Mouse (Mus musculus): Measurements from ENCODE around the gene Smc4.
A peak's percentile ranks its signal among the peaks of the same experiment; 100 is the strongest.

The Smc4 gene

DNA sequence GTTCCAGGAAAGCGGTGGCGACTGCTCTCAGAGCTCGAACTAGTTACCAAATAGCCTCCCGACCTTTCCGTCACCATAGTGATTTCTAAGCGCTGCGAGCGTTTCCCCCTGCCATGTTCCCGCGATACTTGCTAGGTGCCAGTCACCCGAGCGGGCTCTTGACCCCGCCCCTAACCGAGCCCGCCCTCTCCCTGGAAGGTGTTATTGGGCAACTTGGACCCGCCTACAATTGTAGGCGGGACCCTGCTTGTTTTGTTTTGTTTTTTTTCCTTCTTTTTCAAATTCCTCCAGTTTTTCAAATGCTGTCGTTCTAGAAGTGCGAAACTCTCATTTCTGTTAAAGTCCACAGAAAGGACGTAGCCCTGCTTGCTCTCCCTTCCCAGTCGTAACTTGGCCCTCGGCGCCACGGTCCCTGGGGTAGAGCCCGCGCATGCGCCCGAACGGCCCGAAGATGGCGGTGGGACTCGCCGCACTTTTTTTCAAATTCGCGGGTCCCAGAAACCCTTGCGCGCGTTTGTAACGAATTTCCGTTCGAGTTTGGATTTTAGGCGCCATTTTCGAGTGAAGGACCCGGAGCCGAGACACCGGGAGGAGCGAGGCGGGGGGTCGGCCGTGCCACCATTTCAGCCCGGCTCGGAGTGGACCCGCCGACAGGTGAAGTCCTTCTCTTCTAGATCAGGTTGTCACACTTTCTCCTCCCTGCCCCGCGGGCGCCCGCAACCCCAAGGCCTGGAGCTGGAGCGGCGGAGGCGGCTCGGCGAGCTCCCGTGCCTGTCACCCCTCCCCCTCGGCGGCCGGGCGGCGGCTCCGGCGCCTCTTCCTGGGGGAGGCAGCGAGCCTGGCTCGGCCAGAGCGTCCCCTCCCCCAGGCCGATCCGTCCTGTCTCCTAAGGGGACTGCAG is at the start of gene Smc4, which contains the start of gene Ift80:
TSS of gene Smc4 (plus strand) at position 302 of the 901 bp plus-strand sequence.
TSS of gene Ift80 (minus strand) at position 134 of the 901 bp plus-strand sequence.
- peak; percentile 94 to 97 for DNase-seq

DNA sequence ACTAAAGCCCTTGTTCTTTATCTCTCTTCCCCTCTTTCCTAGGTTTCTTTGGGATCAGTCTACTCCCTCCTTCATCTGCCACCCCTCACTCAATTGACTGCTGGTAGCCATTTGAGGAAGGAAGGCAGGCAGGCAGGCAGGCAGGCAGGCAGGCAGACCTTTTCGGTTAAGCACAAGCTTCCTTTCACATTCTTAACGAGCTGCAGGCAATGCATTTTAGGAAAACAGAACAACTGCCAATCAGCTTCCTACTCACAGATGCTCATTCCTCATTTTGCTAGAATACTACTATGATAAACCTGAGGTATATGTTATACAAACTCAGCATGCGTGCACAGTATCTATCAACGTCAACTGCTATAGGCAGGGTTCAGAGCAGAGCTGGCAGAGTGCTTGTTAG is 48.1 kb upstream of the Smc4 start:
- DNase-seq, result no peak

DNA sequence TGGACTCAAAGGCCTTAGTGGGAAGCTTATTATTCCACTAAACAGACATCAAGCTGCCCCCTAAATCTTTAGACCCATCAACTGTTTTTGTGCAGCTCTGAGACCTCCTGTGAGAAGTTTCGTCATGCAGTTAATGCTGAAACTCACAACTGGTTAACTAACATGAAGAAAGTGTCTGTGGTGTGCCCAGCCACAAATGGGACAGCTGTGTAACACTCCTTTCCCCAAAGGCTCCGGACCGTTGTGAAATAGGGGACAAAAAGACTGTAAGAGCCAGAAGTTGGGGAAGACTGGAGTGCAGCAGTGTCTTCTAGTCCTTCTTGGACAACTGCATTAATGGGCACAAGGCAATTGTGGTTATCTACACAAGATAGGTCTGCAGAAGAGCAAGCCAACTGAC is 47.1 kb upstream of the Smc4 start:
- no peak for DNase-seq

DNA sequence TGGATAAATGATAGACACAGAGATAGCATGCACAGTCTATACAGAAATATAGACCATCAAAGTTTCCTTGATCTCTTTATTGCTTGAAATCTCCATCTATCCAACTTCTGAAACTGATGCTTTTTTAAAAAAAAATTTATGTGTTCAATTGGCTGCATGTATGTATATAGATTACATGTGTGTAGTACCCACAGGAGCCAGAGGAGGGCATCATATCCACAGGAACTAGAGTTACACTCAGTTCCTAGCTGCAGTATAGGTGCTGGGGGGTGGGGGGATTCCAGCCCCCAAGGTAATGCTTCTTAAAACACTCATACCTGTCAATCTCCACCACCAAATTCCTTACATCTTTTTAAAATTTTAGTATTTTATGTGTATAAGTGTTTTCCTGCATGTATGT is 39.9 kb upstream of the Smc4 start:
- peak; percentile 65 to 74 for DNase-seq

DNA sequence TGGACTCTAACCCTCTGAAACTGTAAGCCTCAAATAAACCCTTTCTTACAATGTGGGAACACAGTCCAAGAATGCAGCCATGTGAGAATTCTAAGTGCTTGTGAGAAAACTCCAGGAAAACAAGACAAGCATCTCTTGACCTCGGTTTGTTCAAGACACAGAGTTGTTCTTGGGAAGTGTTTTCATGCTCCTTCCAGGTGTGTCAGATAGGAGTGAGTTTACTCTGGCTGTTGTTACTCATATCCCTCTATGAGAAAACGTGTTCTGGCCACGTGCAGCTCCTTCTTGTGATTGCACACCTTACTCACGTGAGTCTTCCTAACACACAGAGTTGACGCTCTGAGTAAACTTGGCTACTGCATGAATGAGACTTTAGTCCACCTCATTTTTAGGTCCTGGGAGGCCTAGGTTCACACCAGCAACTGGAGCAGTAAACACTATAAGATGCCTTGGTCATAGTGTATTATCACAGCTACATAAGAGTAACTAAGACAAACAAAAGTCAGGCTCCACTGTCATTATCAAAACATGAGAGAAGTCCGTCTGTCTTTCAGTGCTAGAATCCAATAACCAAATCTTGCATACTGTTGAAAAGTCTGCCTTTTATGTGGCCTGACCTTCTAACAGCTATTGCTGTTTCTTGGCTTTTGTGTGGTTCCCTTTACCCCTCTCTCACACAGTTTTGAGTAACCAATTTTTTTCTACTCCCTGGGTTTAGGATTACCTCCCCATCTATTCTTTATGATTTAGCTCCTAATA is 37.8 kb upstream of the Smc4 start:
- no peak for DNase-seq

DNA sequence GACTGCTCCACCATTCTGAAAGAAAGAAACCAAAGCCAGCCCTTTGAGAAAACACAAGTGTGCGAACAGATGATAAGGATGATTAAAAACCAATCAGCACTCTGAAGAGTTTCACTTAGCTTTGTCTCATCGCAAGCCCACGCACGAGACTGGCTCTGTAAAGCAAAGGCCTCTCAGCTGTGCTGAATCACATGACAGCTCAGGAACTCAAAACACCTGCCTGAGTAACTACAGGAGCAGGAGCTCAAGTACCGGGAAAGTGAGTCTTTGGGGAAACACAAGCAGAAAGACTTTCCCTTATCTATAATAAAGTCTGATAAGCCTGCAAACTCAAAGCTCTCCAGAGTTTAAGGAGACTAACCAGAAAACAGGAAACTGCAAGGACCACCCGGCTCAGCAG is 37.1 kb upstream of the Smc4 start:
- peak; percentile 55 to 70 for DNase-seq

DNA sequence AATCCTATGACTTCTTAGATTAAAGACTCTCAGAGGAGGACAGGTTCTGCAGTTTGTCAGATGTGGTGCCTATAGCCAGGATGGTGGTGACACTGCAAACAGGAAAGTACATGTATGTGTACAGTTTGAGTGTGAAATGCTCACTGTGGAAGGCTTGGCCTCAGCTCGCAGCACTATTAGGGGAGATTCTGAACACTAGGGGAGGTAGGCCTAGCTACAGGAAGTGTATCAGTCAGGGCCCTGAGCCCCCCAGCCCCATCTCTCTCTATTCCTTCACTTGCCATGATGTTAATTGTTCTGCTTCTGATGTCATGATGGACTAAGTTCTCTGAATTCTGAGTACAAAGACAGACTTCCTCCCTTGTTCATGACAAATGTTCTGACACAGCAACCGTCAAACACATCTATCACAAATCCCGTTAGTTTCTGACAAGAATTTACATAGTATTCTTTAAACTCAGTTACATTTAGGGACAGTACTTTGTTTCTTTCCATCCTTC is 35.4 kb upstream of the Smc4 start:
- peak; percentile 41 to 45 for DNase-seq

DNA sequence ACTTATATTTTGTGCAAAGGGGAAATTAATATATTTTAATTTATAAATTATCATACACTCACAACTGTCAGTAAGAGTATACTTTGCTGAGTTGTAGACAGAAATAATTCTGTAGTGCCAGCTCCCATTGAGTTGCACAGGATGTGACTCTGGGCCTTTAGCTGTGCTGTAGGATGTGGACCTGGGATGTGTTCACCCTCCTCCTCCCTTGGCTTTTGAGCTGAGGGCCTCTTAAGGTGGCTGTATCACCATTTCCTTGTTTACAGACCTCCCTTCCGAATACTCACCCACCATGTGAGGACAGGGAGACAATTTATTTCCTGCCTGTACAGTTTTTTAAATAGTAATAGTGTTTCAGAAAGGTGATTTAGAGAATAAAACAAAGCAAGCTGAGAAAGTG is 31.0 kb upstream of the Smc4 start:
- peak in 1 of 2 experiments; percentile 45 for DNase-seq

DNA sequence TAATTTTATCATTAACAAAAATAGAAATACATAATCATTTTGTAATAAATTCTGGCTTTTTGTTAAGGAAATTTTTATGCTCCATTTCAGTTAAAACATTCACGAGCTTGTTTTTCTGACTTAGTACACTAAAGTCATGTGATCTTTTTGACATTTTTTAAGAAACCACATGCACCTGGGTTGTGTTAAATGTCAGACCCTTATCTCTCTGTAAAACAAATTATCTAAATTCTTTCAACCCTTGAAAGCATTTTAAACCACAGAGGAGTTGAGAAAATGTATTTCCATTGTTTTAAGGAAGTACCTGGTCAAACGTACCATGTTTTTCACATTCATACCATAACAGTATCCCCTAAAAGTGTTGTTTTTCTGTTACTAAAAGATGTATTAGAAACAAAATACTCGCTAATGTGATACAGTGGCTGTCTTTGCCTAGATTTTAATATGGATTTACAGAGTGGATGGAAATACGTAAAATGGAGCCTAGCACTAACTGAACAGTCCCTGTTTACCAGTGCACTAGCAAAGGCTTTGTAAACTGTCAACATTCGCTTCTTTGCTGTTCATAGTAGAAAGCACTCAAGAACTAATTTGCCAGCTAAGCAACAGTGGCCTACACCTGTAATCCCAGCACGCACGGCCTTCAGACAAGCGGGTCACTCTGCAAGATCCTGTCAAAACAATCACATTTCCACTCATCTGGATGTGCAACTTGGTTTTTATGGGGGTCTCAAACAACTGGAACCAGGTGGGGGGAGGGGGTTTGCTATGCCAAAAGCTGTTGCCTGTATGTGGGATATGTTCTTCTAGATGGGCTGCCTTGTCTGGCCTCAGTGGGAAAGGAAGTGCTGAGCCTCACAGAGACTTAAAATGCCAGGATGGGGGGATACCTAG is 29.7 kb upstream of the Smc4 start:
- peak; percentile 60 to 61 for DNase-seq

DNA sequence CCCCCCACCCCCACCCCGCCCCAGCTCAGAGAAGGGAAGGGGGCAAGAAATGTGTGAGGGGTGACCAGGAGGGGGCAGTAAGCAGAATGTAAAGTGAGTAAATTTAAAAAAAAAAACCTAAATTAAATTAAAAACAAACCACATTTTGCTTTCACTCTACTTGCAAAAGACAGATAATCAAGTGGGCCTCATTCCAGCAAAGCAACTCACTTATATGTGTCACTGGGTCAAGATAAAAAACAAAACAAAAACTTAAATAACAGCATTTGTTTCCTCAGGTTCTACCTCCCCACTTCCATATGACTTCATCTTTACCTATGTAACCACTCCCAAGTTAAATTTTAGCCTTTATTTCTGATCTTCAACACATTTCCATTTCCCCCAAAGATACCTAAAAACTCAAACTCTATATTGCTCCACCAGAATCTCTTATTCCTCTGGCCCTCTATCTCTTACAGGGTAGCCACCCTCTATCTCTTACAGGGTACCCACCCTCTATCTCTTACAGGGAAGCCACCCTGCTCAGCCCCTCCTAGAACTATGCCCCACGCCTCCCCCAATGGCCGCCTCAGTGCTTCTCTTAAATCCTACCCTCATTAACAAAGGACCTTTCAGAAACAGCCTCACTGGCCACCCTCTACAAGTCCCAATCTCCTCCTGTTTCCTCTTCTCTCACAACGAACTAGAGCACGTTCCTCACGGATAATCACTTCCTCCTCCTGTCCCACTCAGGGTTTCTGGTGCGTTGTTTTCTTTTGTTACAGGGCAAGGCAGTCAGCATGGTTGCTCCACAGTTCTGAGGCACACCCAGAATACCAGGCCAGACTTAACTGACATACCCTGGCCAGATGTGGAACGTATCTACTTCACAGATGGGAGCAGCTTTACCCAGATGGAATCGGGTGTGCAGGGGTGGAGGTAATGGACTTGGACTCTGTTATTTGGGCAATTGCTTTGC is 28.7 kb upstream of the Smc4 start:
- peak; percentile 37 to 39 for DNase-seq

DNA sequence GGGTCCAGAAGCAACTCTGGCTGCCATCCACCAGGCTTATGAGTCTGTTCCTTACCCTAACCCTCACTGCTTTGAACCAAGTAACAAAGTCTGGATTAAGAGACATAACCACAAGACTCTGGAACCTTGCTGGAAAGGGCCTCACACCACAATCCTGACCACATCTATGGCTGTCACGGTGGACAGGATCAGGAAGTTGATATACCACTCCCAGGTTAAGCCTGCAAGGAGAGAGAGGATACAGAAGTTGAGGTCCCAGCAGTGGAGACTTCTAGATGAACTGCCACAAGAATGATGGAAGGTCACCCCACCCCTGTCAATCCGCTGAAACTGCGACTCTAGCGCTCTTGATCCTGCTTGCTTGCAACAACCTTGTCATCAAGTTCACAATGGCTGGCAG is 26.8 kb upstream of the Smc4 start:
- peak in 1 of 2 experiments; percentile 26 for DNase-seq

DNA sequence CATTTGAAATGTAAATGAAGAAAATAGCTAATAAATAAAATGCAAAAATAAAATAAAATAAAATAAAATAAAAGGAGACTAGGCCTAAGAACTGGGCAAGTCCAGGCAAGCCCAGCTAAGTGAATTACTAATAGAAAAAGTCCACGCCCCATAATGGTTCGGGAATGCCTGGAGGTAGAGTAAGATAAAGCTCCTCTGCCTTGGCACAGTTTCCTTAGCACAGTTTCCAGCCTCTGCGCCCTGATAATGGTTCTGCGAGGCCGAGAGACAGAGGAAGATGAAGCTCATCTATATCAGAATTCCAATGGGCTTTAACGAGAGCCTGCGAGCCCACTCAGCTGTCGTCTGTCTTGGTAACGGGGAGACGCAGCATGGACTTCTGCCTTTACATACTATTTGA is 25.4 kb upstream of the Smc4 start:
- no peak for DNase-seq

DNA sequence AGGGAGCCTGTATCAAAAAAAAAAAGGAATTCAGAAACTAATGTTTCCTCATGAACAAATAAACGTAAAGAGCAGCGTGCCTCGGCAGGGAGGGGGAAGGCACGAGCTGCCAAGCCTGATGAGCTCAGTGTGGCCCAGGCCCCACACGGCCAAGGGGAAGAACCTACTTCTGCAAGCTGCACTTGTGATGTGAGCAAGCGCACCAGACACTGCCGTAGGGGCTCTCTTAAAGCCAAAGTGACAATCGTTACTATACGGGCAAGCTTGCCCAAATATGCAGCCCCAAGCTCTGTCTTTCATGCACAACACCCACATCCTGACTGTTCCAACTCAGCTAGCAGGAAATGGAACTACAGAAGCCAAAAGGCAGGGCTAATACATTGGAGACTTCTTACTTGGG is 23.6 kb upstream of the Smc4 start:
- peak; percentile 70 to 82 for DNase-seq

DNA sequence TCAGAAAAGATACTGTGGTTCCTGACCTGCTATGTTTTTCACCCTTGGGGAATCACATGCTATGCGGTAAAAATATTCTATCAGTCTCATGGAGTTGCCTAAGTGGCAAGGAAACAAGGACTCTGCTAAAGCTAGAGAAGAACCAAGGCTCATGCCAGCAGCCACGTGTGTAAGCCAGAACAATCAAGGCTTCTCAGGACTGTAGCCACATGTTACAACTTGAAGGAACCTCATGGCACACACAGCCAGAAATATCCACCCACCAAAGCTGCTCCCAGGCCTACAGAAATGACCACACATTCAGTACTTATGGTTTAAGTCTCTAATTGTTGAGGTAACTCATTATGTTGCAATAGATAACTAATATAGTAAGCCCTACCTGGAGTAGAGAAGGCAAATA is 18.0 kb upstream of the Smc4 start:
- DNase-seq, result no peak

DNA sequence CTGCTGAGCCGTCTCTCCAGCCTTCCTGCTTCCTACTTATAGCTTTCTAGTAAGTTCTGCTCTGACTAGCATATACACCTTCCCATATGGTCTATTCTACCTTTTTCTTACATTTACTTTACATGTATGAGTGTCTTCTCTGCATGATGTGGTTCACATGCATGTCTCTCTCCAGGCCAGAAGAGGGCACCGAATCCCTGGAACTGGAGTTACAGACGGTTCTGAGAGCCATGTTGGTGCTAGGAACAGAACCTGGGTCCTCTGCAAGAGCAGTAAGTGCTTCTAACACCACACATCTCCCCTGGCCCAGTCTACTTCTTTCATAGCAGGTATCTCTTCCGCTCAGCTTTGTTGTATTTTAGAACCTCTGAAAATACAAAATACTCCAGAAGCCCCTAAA is 1.8 kb upstream of the Smc4 start:
- DNase-seq, result no peak

DNA sequence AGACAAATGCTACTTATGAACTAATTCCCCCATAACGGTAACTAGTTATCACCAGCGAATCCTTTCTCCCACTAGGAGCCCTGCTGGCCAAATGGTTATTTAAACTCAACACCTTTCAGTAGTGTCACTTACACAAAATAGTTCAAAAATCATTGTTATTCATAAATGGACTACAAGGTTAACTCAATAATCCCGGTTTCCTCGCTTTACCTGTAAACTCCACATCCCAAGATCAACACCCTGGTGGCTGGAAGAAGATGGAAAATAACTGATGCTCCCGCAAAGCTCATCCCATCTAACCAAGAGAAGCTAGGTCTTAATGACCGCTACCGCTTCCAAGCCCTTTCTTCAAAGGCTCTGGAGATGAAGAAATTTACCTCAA is 492 bp upstream of the Smc4 start:
- no peak for DNase-seq

DNA sequence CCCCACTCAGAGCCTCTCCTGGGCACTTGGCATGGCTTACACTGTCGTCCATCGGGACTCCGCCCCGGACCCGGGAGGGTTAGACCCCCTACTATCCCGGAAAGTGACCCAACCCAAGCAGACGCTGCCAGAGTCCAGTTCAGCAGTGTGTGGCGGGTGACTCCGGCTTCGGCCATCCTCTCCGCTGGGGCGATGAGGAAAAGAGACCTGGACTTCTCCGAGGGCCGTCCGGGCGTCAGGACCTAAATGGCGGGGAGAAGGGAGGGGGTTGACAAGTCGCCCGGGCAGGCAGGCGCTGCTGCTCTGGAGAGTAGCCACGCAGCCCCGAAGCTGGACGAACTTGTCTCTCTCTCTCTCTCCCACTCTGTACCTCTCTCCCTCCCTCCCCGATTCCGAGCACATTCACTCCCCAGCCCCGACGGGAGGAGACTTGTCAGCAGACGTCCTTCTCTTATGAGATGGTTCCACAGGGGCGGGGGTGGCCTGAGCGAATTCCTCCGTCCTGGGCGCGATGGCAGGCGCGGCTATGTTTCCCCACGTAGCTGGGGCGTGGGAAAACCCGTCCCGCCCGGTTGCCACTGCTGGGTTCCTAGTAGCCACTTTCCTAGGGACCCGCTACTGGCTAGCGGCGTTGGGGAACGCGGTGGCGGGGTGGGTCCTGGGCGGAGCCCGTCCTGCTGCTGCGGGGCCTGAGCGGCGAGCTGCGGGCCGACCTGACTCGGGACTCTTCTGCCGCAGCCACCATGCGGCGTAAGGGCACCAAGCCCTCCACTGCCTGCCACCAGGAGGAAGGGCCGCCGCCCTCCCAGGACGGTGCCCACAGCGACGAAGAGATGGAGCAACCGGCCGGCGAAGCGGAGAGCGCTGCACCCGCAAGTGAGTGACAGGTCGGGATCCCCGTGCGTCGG is 1.1 kb downstream of the Smc4 start:
- peak; percentile 66 to 72 for DNase-seq

DNA sequence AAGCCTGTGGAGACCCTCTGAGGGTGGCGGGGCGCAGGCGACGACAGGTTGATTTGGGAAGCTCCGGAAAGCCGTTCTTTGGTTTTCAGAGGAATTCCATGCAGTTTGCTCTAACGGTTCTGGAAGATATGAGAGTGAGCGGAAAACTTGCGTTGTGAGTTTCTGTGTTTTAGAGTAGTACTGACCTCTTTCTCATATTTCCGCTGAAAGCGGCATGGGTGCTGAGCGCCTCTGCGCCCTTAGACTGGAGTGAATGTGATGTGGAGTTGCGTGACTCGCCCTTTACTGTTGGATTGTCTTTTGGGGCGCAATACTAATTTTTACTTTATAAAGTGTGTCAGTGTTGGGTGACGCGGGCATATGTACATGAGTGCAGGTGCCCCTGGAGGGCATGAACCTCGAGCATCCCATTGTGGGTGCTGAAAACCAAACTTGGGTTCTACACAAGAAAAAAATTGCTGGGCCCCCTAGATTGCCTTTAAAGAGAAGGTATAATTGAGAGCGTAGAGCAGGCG is 1.8 kb downstream of the Smc4 start:
- peak; percentile 55 to 62 for DNase-seq

DNA sequence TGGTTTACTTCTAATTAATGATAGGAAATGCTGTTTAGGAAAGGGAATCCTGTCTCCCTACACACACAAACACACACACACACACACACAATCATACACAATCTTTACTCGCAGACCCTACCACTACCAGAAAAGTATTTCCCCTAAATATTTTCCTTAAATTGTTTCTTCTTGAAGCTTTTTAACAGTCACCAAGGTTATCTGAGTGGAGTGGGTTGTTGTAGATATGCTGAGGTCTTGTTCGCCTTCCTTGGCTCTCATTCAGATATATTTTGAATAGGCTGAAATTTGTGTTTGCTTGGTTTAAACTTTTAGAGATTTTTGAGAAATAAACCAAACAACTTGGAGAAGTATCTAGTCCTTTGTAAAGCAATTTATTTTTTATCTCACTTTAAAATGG is 4.3 kb downstream of the Smc4 start:
- DNase-seq, result no peak

DNA sequence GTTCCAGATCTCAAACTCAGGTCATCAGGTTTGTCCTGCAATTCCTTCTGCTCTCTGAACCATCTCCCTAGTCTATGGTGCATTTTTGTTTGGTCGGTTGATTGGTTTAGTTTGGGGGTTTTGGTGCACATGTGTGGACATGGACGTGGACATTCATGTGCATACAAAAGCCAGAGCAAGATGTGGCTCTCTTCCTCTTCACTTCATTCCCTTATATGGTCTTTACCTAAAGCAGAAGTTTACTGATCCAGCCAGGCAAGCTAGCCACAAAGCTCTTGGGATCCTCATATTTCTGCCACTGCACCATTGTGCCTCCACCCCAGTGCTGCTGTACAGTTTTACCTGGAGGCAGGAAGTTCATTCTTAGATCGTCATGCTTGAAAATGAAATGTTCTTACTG is 12.6 kb downstream of the Smc4 start:
- DNase-seq, result no peak

All from thymus, postnatal 36 days (tissue).